Comparison of ENCODE assay signal across 8 mouse cellular contexts in genomic region chr19:34193683-34194082, GRCm38 (mm10). TPM values are rescaled to one million over a fixed set of nuclear protein-coding genes. Genes with fewer than 3 reads are reported as not detected.
DNase-seq lines count a peak whose midpoint lies in the region; ATAC-seq and TF ChIP-seq lines count a peak whose summit lies in the region.

No protein-coding gene starts in this region.

- peak overlapping the region; percentile 91 for H3K4me2 ChIP-seq in heart, embryonic 12.5 days
- peak overlapping the region; percentile 41 for H3K4me2 ChIP-seq in CH12.LX (ENCODE audit: insufficient read depth, low read depth, poor library complexity, severe bottlenecking)
- peak overlapping the region; percentile 67 for H3K4me2 ChIP-seq in heart, embryonic 16.5 days (ENCODE audit: low read depth, low read length)
- peak overlapping the region; percentile 87 for H3K4me2 ChIP-seq in liver, postnatal 0 days (ENCODE audit: low read depth, low read length)

- no peak for TF ChIP-seq EP300 in CH12.LX (IDR thresholded peaks at IDR 0.05; ENCODE audit: low read length)
- TF ChIP-seq EP300 in liver, postnatal 0 days (IDR thresholded peaks at IDR 0.05; ENCODE audit: low read depth) = no peak

- H3K4me3 ChIP-seq in heart, embryonic 12.5 days = peak overlapping the region; percentile 73; the same call in 1 of the 2 replicates
- H3K4me3 ChIP-seq in CH12.LX (replicated peaks in 1 of 3; ENCODE audit: low read depth in 2 of 3, low read length in 2 of 3, poor library complexity in 1 of 3) = peak overlapping the region; percentile 89 to 99 (median 97)
- peak overlapping the region; percentile 63 for H3K4me3 ChIP-seq in heart, embryonic 16.5 days (ENCODE audit: low read length)
- peak overlapping the region; percentile 71 for H3K4me3 ChIP-seq in liver, postnatal 0 days (ENCODE audit: low read depth, low read length)

- H3K36me3 ChIP-seq in heart, embryonic 12.5 days = no peaks in the 10 kb centered on the region
- H3K36me3 ChIP-seq in CH12.LX (replicated peaks in 1 of 2; ENCODE audit: control insufficient read depth in 1 of 2, insufficient read depth in 1 of 2, low read length in 1 of 2) = peaks cover 0 to 7% of the 10 kb centered on the region in 2 experiments
- H3K36me3 ChIP-seq in heart, embryonic 16.5 days (ENCODE audit: control insufficient read depth, insufficient read depth) = no peaks in the 10 kb centered on the region
- no peaks in the 10 kb centered on the region for H3K36me3 ChIP-seq in liver, postnatal 0 days (replicated peaks; ENCODE audit: insufficient read depth, low read length)

- no peak overlapping the region for H3K9ac ChIP-seq in heart, embryonic 12.5 days
- peak overlapping the region; percentile 78 for H3K9ac ChIP-seq in CH12.LX (ENCODE audit: insufficient read depth, low read depth)
- peak overlapping the region; percentile 72; the same call in 1 of the 2 replicates for H3K9ac ChIP-seq in heart, embryonic 16.5 days (ENCODE audit: low read length)
- H3K9ac ChIP-seq in liver, postnatal 0 days (replicated peaks) = peak overlapping the region; percentile 82; the same call in 1 of the 2 replicates

- no peaks in the 10 kb centered on the region for H3K27me3 ChIP-seq in heart, embryonic 12.5 days (replicated peaks)
- H3K27me3 ChIP-seq in CH12.LX (replicated peaks) = no peaks in the 10 kb centered on the region
- no peaks in the 10 kb centered on the region for H3K27me3 ChIP-seq in heart, embryonic 16.5 days (ENCODE audit: control insufficient read depth, insufficient read depth, low read length)
- no peaks in the 10 kb centered on the region for H3K27me3 ChIP-seq in liver, postnatal 0 days (ENCODE audit: insufficient read depth, low read length)

- no peak for TF ChIP-seq POLR2A in CH12.LX (IDR thresholded peaks at IDR 0.05; ENCODE audit: low read depth, low read length)

- dilution Hi-C loops in CH12.LX (cut with MboI; ENCODE audit: extremely low pct_ligation_motif_present, extremely low pct_unique_long_range_greater_than_20kb, low sequenced_read_pairs) = no loop called here

- DNase-seq in heart, postnatal 10 days = no peak
- DNase-seq in CH12.LX (ENCODE audit: extremely low read depth) = peak; percentile 27
- no peak for DNase-seq in liver, postnatal 0 days
- no peak for DNase-seq in embryo, embryonic 9.5 days (ENCODE audit: extremely low spot score)
- no peak for DNase-seq in right cerebral cortex, postnatal 4 days
- no peak for DNase-seq in right cerebral cortex, postnatal 10 days (ENCODE audit: low spot score in 2 of 2)

- intact Hi-C loops in heart, postnatal 10 days (cut with DNase I) = no loop called here

- H3K4me1 ChIP-seq in heart, embryonic 12.5 days (replicated peaks) = no peaks in the 10 kb centered on the region
- peaks cover 13 to 52% of the 10 kb centered on the region in 2 experiments for H3K4me1 ChIP-seq in CH12.LX (ENCODE audit: control insufficient read depth in 1 of 2, insufficient read depth in 2 of 2)
- H3K4me1 ChIP-seq in heart, embryonic 16.5 days (ENCODE audit: control insufficient read depth, insufficient read depth, low read length) = 0 out of 2 replicates have a peak, but pooled peaks cover 5% of the 10 kb centered on the region
- H3K4me1 ChIP-seq in liver, postnatal 0 days (ENCODE audit: insufficient read depth) = peaks cover 31% of the 10 kb centered on the region

- H3K27ac ChIP-seq in heart, embryonic 12.5 days (ENCODE audit: poor library complexity, severe bottlenecking) = no peak overlapping the region
- peak overlapping the region; percentile 73 for H3K27ac ChIP-seq in CH12.LX (ENCODE audit: insufficient read depth, low read depth)
- no peak overlapping the region for H3K27ac ChIP-seq in heart, embryonic 16.5 days (ENCODE audit: low read length)
- H3K27ac ChIP-seq in liver, postnatal 0 days (ENCODE audit: low read depth) = peak overlapping the region; percentile 97; the same call in 1 of the 2 replicates

- WGBS in heart, embryonic 12.5 days = 64% methylated on average over 9 of the region's 9 CpGs
- WGBS in heart, embryonic 16.5 days = 72% methylated on average over 9 of the region's 9 CpGs
- 61% methylated on average over 9 of the region's 9 CpGs for WGBS in liver, postnatal 0 days (ENCODE audit: insufficient replicate concordance)

- ATAC-seq in heart, embryonic 12.5 days (ENCODE audit: insufficient number of reproducible peaks, low FRiP score) = no peak
- ATAC-seq in heart, embryonic 16.5 days (replicated peaks; ENCODE audit: extremely low read depth, insufficient read depth, low FRiP score) = no peak
- ATAC-seq in liver, postnatal 0 days = no peak

- in situ Hi-C loops in CH12.LX (cut with MboI; ENCODE audit: low pct_ligation_motif_present, low pct_unique_long_range_greater_than_20kb, low sequenced_read_pairs) = no loop called here

- peaks cover 59% of the 10 kb centered on the region for H3K79me2 ChIP-seq in CH12.LX (replicated peaks; ENCODE audit: control insufficient read depth, extremely low read depth, insufficient read depth, poor library complexity, severe bottlenecking)

- H3K9me3 ChIP-seq in heart, embryonic 12.5 days (replicated peaks) = no peaks in the 10 kb centered on the region
- H3K9me3 ChIP-seq in CH12.LX (replicated peaks; ENCODE audit: low read length) = no peaks in the 10 kb centered on the region
- no peaks in the 10 kb centered on the region for H3K9me3 ChIP-seq in heart, embryonic 16.5 days (replicated peaks; ENCODE audit: control insufficient read depth, low read length)
- no peaks in the 10 kb centered on the region for H3K9me3 ChIP-seq in liver, postnatal 0 days (ENCODE audit: low read length)

- no peak for TF ChIP-seq RAD21 in CH12.LX (IDR thresholded peaks at IDR 0.05; ENCODE audit: low read depth, low read length)

- peak in 1 of 2 experiments; percentile 3; a peak in 1 of 4 replicates for TF ChIP-seq CTCF in CH12.LX (conservative IDR thresholded peaks at IDR 0.05 in 1 of 2, IDR thresholded peaks at IDR 0.05 in 1 of 2; ENCODE audit: low read depth in 2 of 2, low read length in 2 of 2)
- TF ChIP-seq CTCF in liver, postnatal 0 days (IDR thresholded peaks at IDR 0.05; ENCODE audit: low read depth) = no peak

TF ChIP-seq in CH12.LX, 34 proteins besides CTCF, POLR2A, EP300 and RAD21:
- TF ChIP-seq PAX5 (IDR thresholded peaks at IDR 0.05; ENCODE audit: low read length) (no peak), JUN (IDR thresholded peaks at IDR 0.05; ENCODE audit: insufficient read depth, low read depth, low read length) (no peak), NELFE (IDR thresholded peaks at IDR 0.05; ENCODE audit: low read depth, low read length) (no peak), CHD2 (IDR thresholded peaks at IDR 0.05; ENCODE audit: low read length) (peak; percentile 96), SIN3A (IDR thresholded peaks at IDR 0.05; ENCODE audit: low read length) (peak; percentile 15; the same call in 1 of the 2 replicates), TCF12 (IDR thresholded peaks at IDR 0.05; ENCODE audit: low read depth, low read length) (no peak), MYC (IDR thresholded peaks at IDR 0.05; ENCODE audit: low read depth, low read length) (no peak), ELF1 (IDR thresholded peaks at IDR 0.05; ENCODE audit: low read depth, low read length) (no peak), JUND (conservative IDR thresholded peaks at IDR 0.05; ENCODE audit: low read depth, low read length) (no peak), CHD1 (IDR thresholded peaks at IDR 0.05; ENCODE audit: low read depth, low read length) (no peak), GABPA (IDR thresholded peaks at IDR 0.05; ENCODE audit: insufficient replicate concordance, low read depth, low read length) (no peak), RCOR1 (conservative IDR thresholded peaks at IDR 0.05; ENCODE audit: low read depth, low read length) (no peak), TBP (conservative IDR thresholded peaks at IDR 0.05; ENCODE audit: low read depth, low read length) (no peak), ZKSCAN1 (IDR thresholded peaks at IDR 0.05; ENCODE audit: borderline replicate concordance, low read depth, low read length) (no peak), IRF4 (IDR thresholded peaks at IDR 0.05; ENCODE audit: low read depth, low read length) (no peak), HCFC1 (IDR thresholded peaks at IDR 0.05; ENCODE audit: low read depth, low read length) (no peak), ETS1 (conservative IDR thresholded peaks at IDR 0.05; ENCODE audit: low read depth, low read length) (no peak), ZNF384 (IDR thresholded peaks at IDR 0.05; ENCODE audit: low read depth, low read length) (no peak), ZC3H11A (IDR thresholded peaks at IDR 0.05; ENCODE audit: low read depth, low read length) (no peak), NRF1 (IDR thresholded peaks at IDR 0.05; ENCODE audit: low read depth, low read length) (no peak), SMC3 (IDR thresholded peaks at IDR 0.05; ENCODE audit: low read depth, low read length) (no peak), BHLHE40 (IDR thresholded peaks at IDR 0.05; ENCODE audit: low read depth, low read length) (0 out of 2 replicates have a peak, but pooled peaks have one; percentile 6)

RNA-seq across cellular contexts. Expression of gene Stambpl1, which starts 1.7 kb away (rescaled TPM):
- 5.2 and 6.9 TPM in 2 replicates for polyA plus RNA-seq in heart, embryonic 12.5 days (2016; fragmentation: Nextera tagmentation; extraction: Ambion mirVana)
- total RNA-seq in heart, postnatal 10 days (2021) = 1 to 10 TPM; 4.9 to 6.9 TPM
- total RNA-seq in CH12.LX (2012; rRNA removed) = 24.8 and 29.7 TPM in 2 replicates
- total RNA-seq in CH12.LX (2014; rRNA removed) = 48.2 and 54.9 TPM in 2 replicates
- 37.9 and 40.6 TPM in 2 replicates for polyA plus RNA-seq in CH12.LX (2012; ENCODE audit: insufficient read length, low read depth)
- polyA plus RNA-seq in heart, embryonic 16.5 days (2015; fragmentation: Nextera tagmentation; extraction: Ambion mirVana) = 10.0 and 10.6 TPM in 2 replicates
- polyA plus RNA-seq in liver, postnatal 0 days (2015; fragmentation: Nextera tagmentation; extraction: Ambion mirVana) = 9.2 and 10.3 TPM in 2 replicates

RNA-seq across cellular contexts. Expression of gene Ankrd22, which starts 27.8 kb away (rescaled TPM):
- not detected in 2 replicates for polyA plus RNA-seq in heart, embryonic 12.5 days (2016; fragmentation: Nextera tagmentation; extraction: Ambion mirVana)
- not detected for total RNA-seq in heart, postnatal 10 days (2021)
- total RNA-seq in CH12.LX (2012; rRNA removed) (not detected in 2 replicates), CH12.LX (2014; rRNA removed) (not detected in 2 replicates)
- not detected in 2 replicates for polyA plus RNA-seq in CH12.LX (2012; ENCODE audit: insufficient read length, low read depth)
- 0.09 and 0.79 TPM in 2 replicates for polyA plus RNA-seq in heart, embryonic 16.5 days (2015; fragmentation: Nextera tagmentation; extraction: Ambion mirVana)
- 0.67 and 0.80 TPM in 2 replicates for polyA plus RNA-seq in liver, postnatal 0 days (2015; fragmentation: Nextera tagmentation; extraction: Ambion mirVana)

Comparison
In these comparisons a context has a peak if more than half of its experiments do, and no peak if none do; other contexts are left out.
1. H3K27ac ChIP-seq: peak in CH12.LX (single experiment) and liver, postnatal 0 days (single experiment); none in heart, embryonic 12.5 days (single experiment) and heart, embryonic 16.5 days (single experiment).
2. H3K4me2 ChIP-seq: peak in every context shown above with its lines; median percentile 91 in heart, embryonic 12.5 days; 87 in liver, postnatal 0 days; 67 in heart, embryonic 16.5 days; 41 in CH12.LX.
3. Peak in every context shown above with its lines, with median percentiles within 50 percentile points of each other: H3K4me3 ChIP-seq.